Mouse (Mus musculus) kidney, adult 2 months (tissue): ENCODE results near the gene Srr.

ENCODE experiments used
- CTCF ChIP-seq: fragments of 200-500 bp; conservative IDR thresholded peaks from 2 replicates; pipeline ENCODE4 v1.5.1; 2011; ENCODE audit warnings: low read depth, mild to moderate bottlenecking, control low read depth, low read length, moderate library complexity, mixed read lengths; ENCODE audit not compliant: insufficient read depth, insufficient read length
- POLR2A ChIP-seq: fragments of 200-500 bp; IDR thresholded peaks from one replicate; pipeline ENCODE4 v1.6.1; 2011; ENCODE audit warnings: low read depth, low read length, control low read depth

DNA sequence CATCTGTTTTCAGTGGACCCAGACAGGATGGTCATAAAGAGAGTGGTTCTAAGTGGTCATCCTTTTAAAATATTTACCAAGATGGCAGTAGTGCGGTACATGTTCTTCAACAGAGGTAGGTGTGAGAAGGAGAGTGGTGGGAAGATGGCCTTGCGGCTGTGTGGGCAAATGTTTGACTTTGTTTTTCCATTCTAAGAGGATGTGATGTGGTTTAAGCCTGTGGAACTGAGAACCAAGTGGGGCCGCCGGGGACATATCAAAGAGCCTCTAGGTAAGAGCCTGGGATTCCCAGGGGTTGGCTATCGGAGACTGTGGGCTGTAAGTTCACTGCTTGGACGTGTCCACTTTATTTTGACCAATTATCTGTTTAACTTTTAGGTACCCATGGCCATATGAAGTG, 17.9 kb downstream of the Srr start:
- TF ChIP-seq CTCF, result no peak
- TF ChIP-seq POLR2A, result no peak
